Mouse (Mus musculus): ENCODE results near the gene Vwa3b.

DNA sequence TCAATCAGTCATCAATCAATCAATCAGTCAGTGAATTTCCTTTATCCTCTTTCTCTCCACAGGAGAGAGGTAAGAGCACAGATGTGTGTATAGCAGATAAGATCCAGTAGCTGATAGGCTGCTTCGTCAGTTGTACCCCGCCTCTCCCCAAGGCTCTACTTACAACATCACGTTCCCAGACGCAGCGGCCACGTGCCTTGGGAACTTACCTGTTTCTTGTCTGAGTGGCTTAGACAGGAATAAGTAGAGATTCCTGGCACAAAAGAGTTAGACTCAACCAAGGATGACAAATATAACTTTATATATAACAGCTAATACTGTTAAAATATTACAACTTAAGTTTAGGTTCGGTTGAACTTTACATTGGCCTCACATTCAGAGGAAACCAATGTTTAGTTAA, 12.7 kb upstream of the Vwa3b start:
- no peak for TF ChIP-seq EP300 (IDR thresholded peaks at IDR 0.05; ENCODE audit: insufficient read depth, low read depth, low read length)
- TF ChIP-seq CTCF (IDR thresholded peaks at IDR 0.05; ENCODE audit: low read depth, low read length), result no peak
- TF ChIP-seq POLR2A (IDR thresholded peaks at IDR 0.05; ENCODE audit: insufficient read depth, low read length), result no peak
